Mouse (Mus musculus) stomach, embryonic 16.5 days (tissue): ENCODE data around the gene Susd5. TPM values are rescaled to one million over a fixed set of nuclear protein-coding genes. Genes with fewer than 3 reads are reported as not detected.
"Not testable (repeated sequence)": the region's sequence is repeated elsewhere in the genome, so short reads cannot be mapped to it uniquely, and the experiment has no call there.

Source experiments
- ATAC-seq: fragments of 200-750 bp; cut with Nextera tagmentation; 2 replicates; pipeline ENCODE4 v1.8.0; 2017; ENCODE audit warnings: moderate number of reproducible peaks, moderate TSS enrichment; ENCODE audit not compliant: insufficient read depth, low FRiP score
- H3K27ac ChIP-seq: fragments of 300-500 bp; sonication (generic); 2 replicates; pipeline ENCODE4 v1.5.1; 2014; ENCODE audit warnings: low read length
- H3K27me3 ChIP-seq: fragments of 300-500 bp; sonication (generic); 2 replicates; pipeline ENCODE4 v1.6.1; 2014; ENCODE audit warnings: low read length, control low read depth, mixed read lengths; ENCODE audit not compliant: control insufficient read depth, insufficient read depth
- H3K36me3 ChIP-seq: fragments of 300-500 bp; sonication (generic); 2 replicates; pipeline ENCODE4 v1.6.1; 2014; ENCODE audit warnings: low read length; ENCODE audit not compliant: control insufficient read depth, insufficient read depth
- H3K4me1 ChIP-seq: fragments of 300-500 bp; sonication (generic); 2 replicates; pipeline ENCODE4 v1.6.1; 2014; ENCODE audit warnings: low read length, control low read depth, mixed read lengths; ENCODE audit not compliant: control insufficient read depth, insufficient read depth
- H3K4me2 ChIP-seq: fragments of 300-500 bp; sonication (generic); 2 replicates; pipeline ENCODE4 v1.6.1; 2014; ENCODE audit warnings: low read depth, low read length, mixed read lengths
- H3K4me3 ChIP-seq: fragments of 300-500 bp; sonication (generic); replicated peaks from 2 replicates; pipeline ENCODE4 v1.5.1; 2014; ENCODE audit warnings: mild to moderate bottlenecking, low read length
- H3K9ac ChIP-seq: fragments of 300-500 bp; sonication (generic); 2 replicates; pipeline ENCODE4 v1.6.1; 2014; ENCODE audit warnings: low read length
- H3K9me3 ChIP-seq: fragments of 300-500 bp; sonication (generic); replicated peaks from 2 replicates; pipeline ENCODE4 v1.6.1; 2016; ENCODE audit warnings: low read length, control low read depth; ENCODE audit not compliant: control insufficient read depth
- WGBS: fragments of 180-500 bp; shearing (Covaris S2); extraction: QIAGEN DNeasy Blood & Tissue Kit; methylation state at CpG from one replicate; pipeline ENCODE4 v1.1.7; 2014; 5-methylcytosine and 5-hydroxymethylcytosine counted together
- polyA plus RNA-seq: library from polyadenylated mRNA; unstranded; fragments of >200 nt; fragmentation: Nextera tagmentation; extraction: Ambion mirVana; gene quantifications from 2 replicates; pipeline ENCODE4 v1.2.1, GENCODE M21; 2015

The Susd5 gene
- polyA plus RNA-seq, 1 experiment from 2014 or later, result 0.36 TPM

GRCm38 (mm10) chr9:114092188-114092587 lies 35.2 kb downstream of the Susd5 start:
- ATAC-seq, H3K4me3 ChIP-seq, H3K9ac ChIP-seq, H3K27me3 ChIP-seq, H3K36me3 ChIP-seq, H3K9me3 ChIP-seq, H3K27ac ChIP-seq, H3K4me1 ChIP-seq, H3K4me2 ChIP-seq: not testable (repeated sequence)
- 14% methylated on average over 9 of the region's 9 CpGs for WGBS

- Histone ChIP-seq H3K36me3 (no peaks in the 10 kb centered on the region), H3K27me3 (no peaks in the 10 kb centered on the region), H3K4me2 (no peak overlapping the region), H3K9ac (no peak overlapping the region), H3K4me1 (no peaks in the 10 kb centered on the region), H3K9me3 (no peaks in the 10 kb centered on the region), H3K4me3 (no peak overlapping the region), H3K27ac (no peak overlapping the region)
- ATAC-seq, result no peak
- WGBS, result 82% methylated on average over 2 of the region's 2 CpGs
Measured at GRCm38 (mm10) chr9:114094854-114095253, 37.9 kb downstream of the Susd5 start.

- ATAC-seq, result no peak; the same call in 1 of the 2 replicates
- H3K9ac ChIP-seq, result no peak overlapping the region
- H3K27me3 ChIP-seq, result no peaks in the 10 kb centered on the region
- H3K36me3 ChIP-seq, result no peaks in the 10 kb centered on the region
- no peaks in the 10 kb centered on the region for H3K4me1 ChIP-seq
- H3K4me3 ChIP-seq, result no peak overlapping the region
- no peak overlapping the region for H3K27ac ChIP-seq
- H3K4me2 ChIP-seq, result no peak overlapping the region
- WGBS, result 55% methylated on average over 9 of the region's 9 CpGs
- no peaks in the 10 kb centered on the region for H3K9me3 ChIP-seq
Measured at GRCm38 (mm10) chr9:114098716-114099302, 41.9 kb downstream of the Susd5 start.

GRCm38 (mm10) chr9:114110268-114110667 lies 53.3 kb downstream of the Susd5 start:
- no peak overlapping the region for H3K4me3 ChIP-seq
- 73% methylated on average over 2 of the region's 2 CpGs for WGBS
- H3K4me2 ChIP-seq, result no peak overlapping the region
- no peaks in the 10 kb centered on the region for H3K36me3 ChIP-seq
- H3K9me3 ChIP-seq, result no peaks in the 10 kb centered on the region
- no peak for ATAC-seq
- H3K9ac ChIP-seq, result no peak overlapping the region
- no peaks in the 10 kb centered on the region for H3K4me1 ChIP-seq
- H3K27me3 ChIP-seq, result no peaks in the 10 kb centered on the region
- H3K27ac ChIP-seq, result no peak overlapping the region

GRCm38 (mm10) chr9:114111161-114111560 lies 54.2 kb downstream of the Susd5 start:
- no peaks in the 10 kb centered on the region for H3K36me3 ChIP-seq
- no peaks in the 10 kb centered on the region for H3K9me3 ChIP-seq
- 86% methylated on average over 8 of the region's 8 CpGs for WGBS
- H3K4me2 ChIP-seq, result no peak overlapping the region
- no peaks in the 10 kb centered on the region for H3K4me1 ChIP-seq
- no peak overlapping the region for H3K27ac ChIP-seq
- no peak overlapping the region for H3K4me3 ChIP-seq
- no peak overlapping the region for H3K9ac ChIP-seq
- ATAC-seq, result no peak
- H3K27me3 ChIP-seq, result no peaks in the 10 kb centered on the region

- no peaks in the 10 kb centered on the region for H3K36me3 ChIP-seq
- ATAC-seq, result no peak; the same call in 1 of the 2 replicates
- WGBS, result 36% methylated on average over 6 of the region's 6 CpGs
- no peak overlapping the region for H3K27ac ChIP-seq
- no peaks in the 10 kb centered on the region for H3K4me1 ChIP-seq
- H3K4me2 ChIP-seq, result no peak overlapping the region
- no peaks in the 10 kb centered on the region for H3K9me3 ChIP-seq
- no peaks in the 10 kb centered on the region for H3K27me3 ChIP-seq
- no peak overlapping the region for H3K9ac ChIP-seq
- H3K4me3 ChIP-seq, result no peak overlapping the region
Measured at GRCm38 (mm10) chr9:114112226-114112625, 55.3 kb downstream of the Susd5 start.

GRCm38 (mm10) chr9:114113911-114114623 lies 57.1 kb downstream of the Susd5 start:
- H3K4me1 ChIP-seq, result no peaks in the 10 kb centered on the region
- no peak overlapping the region for H3K9ac ChIP-seq
- H3K4me2 ChIP-seq, result no peak overlapping the region
- H3K4me3 ChIP-seq, result no peak overlapping the region
- WGBS, result 73% methylated on average over 18 of the region's 18 CpGs
- no peak overlapping the region for H3K27ac ChIP-seq
- H3K9me3 ChIP-seq, result no peaks in the 10 kb centered on the region
- no peak for ATAC-seq
- H3K36me3 ChIP-seq, result no peaks in the 10 kb centered on the region
- no peaks in the 10 kb centered on the region for H3K27me3 ChIP-seq

GRCm38 (mm10) chr9:114116672-114117071 lies 59.7 kb downstream of the Susd5 start:
- not testable (repeated sequence) for H3K36me3 ChIP-seq, H3K4me1 ChIP-seq, H3K9ac ChIP-seq, H3K4me2 ChIP-seq, ATAC-seq, H3K4me3 ChIP-seq, H3K27me3 ChIP-seq, H3K9me3 ChIP-seq, H3K27ac ChIP-seq
- 18% methylated on average over 5 of the region's 5 CpGs for WGBS

- not testable (repeated sequence) for H3K36me3 ChIP-seq, H3K4me3 ChIP-seq, H3K4me1 ChIP-seq, H3K9ac ChIP-seq, H3K4me2 ChIP-seq, H3K9me3 ChIP-seq, ATAC-seq, H3K27me3 ChIP-seq, H3K27ac ChIP-seq
Measured at GRCm38 (mm10) chr9:114122862-114123261, 65.9 kb downstream of the Susd5 start.
